ENCODE assay signal across 10 mouse cellular contexts in the genomic region with DNA sequence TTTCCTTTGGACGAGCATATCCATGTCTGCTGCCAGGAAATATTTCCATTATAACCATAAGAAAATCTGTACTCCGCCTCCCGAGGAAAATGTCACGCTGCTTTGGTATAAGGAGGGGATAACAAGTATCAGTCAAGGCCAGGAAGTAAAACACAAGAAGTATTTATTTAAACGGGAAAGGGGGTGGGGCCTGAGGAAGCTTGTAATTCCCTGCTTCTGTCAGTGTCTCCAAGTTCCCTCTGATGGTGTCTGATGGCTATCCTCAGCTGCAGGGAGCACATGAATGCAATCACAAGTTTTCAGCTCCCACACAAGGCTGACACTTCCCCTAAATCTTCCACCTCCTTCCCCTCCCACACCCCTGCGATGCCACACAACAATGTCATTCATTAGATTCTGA.
DNase-seq lines count a peak whose midpoint lies in the region; ATAC-seq and TF ChIP-seq lines count a peak whose summit lies in the region.
"Had no signal": no experiment of that assay in that cellular context is flagged by ENCODE, and none has a peak within 500 bp of the region (broad histone marks: within the 10 kb centered on the region; RNA-seq: fewer than 3 reads in every experiment).

No protein-coding gene starts in this region.

- H3K9me3 ChIP-seq in heart, embryonic 16.5 days (replicated peaks; ENCODE audit: control insufficient read depth, low read length) = no peaks in the 10 kb centered on the region
- no peaks in the 10 kb centered on the region for H3K9me3 ChIP-seq in hindbrain, postnatal 0 days (ENCODE audit: low read length)

- intact Hi-C loops in heart, postnatal 36 days (cut with DNase I) = no loop called here

- TF ChIP-seq CTCF in testis, adult 2 months (IDR thresholded peaks at IDR 0.05; ENCODE audit: control insufficient read depth, insufficient read depth, insufficient replicate concordance, low read depth, low read length) = no peak
- TF ChIP-seq CTCF in hindbrain, postnatal 0 days (IDR thresholded peaks at IDR 0.05; ENCODE audit: low read depth) = no peak

- H3K27ac ChIP-seq in heart, embryonic 16.5 days (ENCODE audit: low read length) = 0 out of 2 replicates have a peak overlapping the region, but pooled peaks have one; percentile 43
- H3K27ac ChIP-seq in testis, adult 2 months (ENCODE audit: control insufficient read depth, insufficient read depth, low read depth, low read length) = 0 out of 2 replicates have a peak overlapping the region, but pooled peaks have one; percentile 8
- 0 out of 2 replicates have a peak overlapping the region, but pooled peaks have one; percentile 11 for H3K27ac ChIP-seq in hindbrain, postnatal 0 days

- H3K9ac ChIP-seq in heart, embryonic 16.5 days (ENCODE audit: low read length) = no peak overlapping the region
- H3K9ac ChIP-seq in hindbrain, postnatal 0 days (replicated peaks; ENCODE audit: low read length) = no peak overlapping the region

- H3K4me1 ChIP-seq in heart, embryonic 16.5 days (ENCODE audit: control insufficient read depth, insufficient read depth, low read length) = no peaks in the 10 kb centered on the region
- no peaks in the 10 kb centered on the region for H3K4me1 ChIP-seq in testis, adult 2 months (ENCODE audit: control insufficient read depth, insufficient read depth, low read length)
- H3K4me1 ChIP-seq in hindbrain, postnatal 0 days (ENCODE audit: insufficient read depth, low read length) = no peaks in the 10 kb centered on the region

- 41% methylated on average over 6 of the region's 6 CpGs for WGBS in heart, embryonic 16.5 days
- WGBS in hindbrain, postnatal 0 days = 18% methylated on average over 6 of the region's 6 CpGs

- DNase-seq in heart, postnatal 36 days = no peak
- DNase-seq in testis, postnatal 10 days (ENCODE audit: low spot score) = no peak
- no peak for DNase-seq in hindbrain, postnatal 0 days (ENCODE audit: low spot score)
- peak; percentile 5 for DNase-seq in testis, postnatal 14 days (ENCODE audit: low spot score)
- DNase-seq in spleen, postnatal 10 days (ENCODE audit: low spot score in 2 of 2) = no peak
- no peak for DNase-seq in urinary bladder, adult 18-20 months (ENCODE audit: low spot score in 2 of 2)
- DNase-seq: adrenal gland, adult 2 months; cerebellum, postnatal 14 days had no signal

- H3K4me2 ChIP-seq in heart, embryonic 16.5 days (ENCODE audit: low read depth, low read length) = no peak overlapping the region
- H3K4me2 ChIP-seq in hindbrain, postnatal 0 days (ENCODE audit: low read depth, low read length) = 0 out of 2 replicates have a peak overlapping the region, but pooled peaks have one; percentile 16

- no peaks in the 10 kb centered on the region for H3K36me3 ChIP-seq in heart, embryonic 16.5 days (ENCODE audit: control insufficient read depth, insufficient read depth)
- no peaks in the 10 kb centered on the region for H3K36me3 ChIP-seq in testis, adult 2 months (ENCODE audit: control insufficient read depth, insufficient read depth, low read length)
- no peaks in the 10 kb centered on the region for H3K36me3 ChIP-seq in hindbrain, postnatal 0 days (ENCODE audit: insufficient read depth, low read length)

- TF ChIP-seq POLR2A in testis, adult 2 months (IDR thresholded peaks at IDR 0.05; ENCODE audit: control insufficient read depth, low read depth, low read length) = no peak

- H3K4me3 ChIP-seq in heart, embryonic 16.5 days (ENCODE audit: low read length) = no peak overlapping the region
- no peak overlapping the region for H3K4me3 ChIP-seq in testis, adult 2 months (ENCODE audit: control insufficient read depth, low read depth, low read length)
- no peak overlapping the region for H3K4me3 ChIP-seq in hindbrain, postnatal 0 days (ENCODE audit: low read length)

- no peak for ATAC-seq in heart, embryonic 16.5 days (replicated peaks; ENCODE audit: extremely low read depth, insufficient read depth, low FRiP score)
- ATAC-seq in hindbrain, postnatal 0 days = no peak

- H3K27me3 ChIP-seq in heart, embryonic 16.5 days (ENCODE audit: control insufficient read depth, insufficient read depth, low read length) = no peaks in the 10 kb centered on the region
- no peaks in the 10 kb centered on the region for H3K27me3 ChIP-seq in testis, adult 2 months (ENCODE audit: control insufficient read depth, insufficient read depth, low read length)
- no peaks in the 10 kb centered on the region for H3K27me3 ChIP-seq in hindbrain, postnatal 0 days (ENCODE audit: insufficient read depth, low read length)
